Mouse (Mus musculus): Measurements from ENCODE around the gene Cfap97. TPM values are rescaled to one million over a fixed set of nuclear protein-coding genes. Genes with fewer than 3 reads are reported as not detected.
A peak's percentile ranks its signal among the peaks of the same experiment; 100 is the strongest.

The Cfap97 gene
- polyA plus RNA-seq, 1 experiment from 2014 or later: 25.1 TPM

DNA sequence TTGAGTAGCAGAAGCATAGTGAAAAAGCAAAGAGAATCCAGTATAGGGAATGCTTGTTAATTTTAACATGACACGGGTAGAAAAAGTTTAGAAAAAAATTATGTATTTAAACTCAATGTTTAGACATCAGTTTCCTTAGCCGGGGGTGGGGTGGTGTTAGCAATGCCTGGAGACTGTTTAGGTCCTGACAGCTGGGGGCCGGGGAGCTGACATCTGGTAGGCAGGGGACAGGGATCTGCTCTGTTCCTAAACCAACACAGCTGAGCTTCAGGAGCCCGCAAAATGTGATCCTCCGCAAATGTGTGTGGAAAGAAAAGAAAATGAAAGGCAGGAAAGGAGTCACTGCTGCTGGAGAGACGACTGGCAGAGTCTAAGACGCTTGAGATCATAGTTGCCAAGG is 91.4 kb downstream of the Cfap97 start:
- H3K27ac ChIP-seq (replicated peaks): no peak overlapping the region
- H3K9me3 ChIP-seq: no peaks in the 10 kb centered on the region
- H3K4me3 ChIP-seq: no peak overlapping the region
- 27% methylated on average over 7 of the region's 7 CpGs for WGBS
- peaks cover 57% of the 10 kb centered on the region for H3K27me3 ChIP-seq (replicated peaks; ENCODE audit: low read depth, poor library complexity, severe bottlenecking)
- no peaks in the 10 kb centered on the region for H3K36me3 ChIP-seq (replicated peaks)
- DNase-seq (ENCODE audit: low spot score): peak; percentile 55
- peaks cover 13% of the 10 kb centered on the region for H3K4me1 ChIP-seq

Small RNA genes lying within 50 kb of the gene (microRNA-seq; reads per million reads assigned to microRNA genes)
- not detected for gene Gm23812

Other genes starting within 250 kb of the Cfap97 start
- 0.08 TPM in 1 of 2 replicates, not detected in the other for gene Ccdc110, start 217.2 kb upstream of the Cfap97 start, polyA plus RNA-seq (2016; fragmentation: Nextera tagmentation; extraction: Ambion mirVana)
- 3.7 and 3.8 TPM in 2 replicates for gene 1700029J07Rik, start 176.5 kb upstream of the Cfap97 start, polyA plus RNA-seq (2016; fragmentation: Nextera tagmentation; extraction: Ambion mirVana)
- 58.9 and 67.5 TPM in 2 replicates for gene Ufsp2, start 176.2 kb upstream of the Cfap97 start, polyA plus RNA-seq (2016; fragmentation: Nextera tagmentation; extraction: Ambion mirVana)
- 0.14 and 0.20 TPM in 2 replicates for gene Lrp2bp, start 152.5 kb upstream of the Cfap97 start, polyA plus RNA-seq (2016; fragmentation: Nextera tagmentation; extraction: Ambion mirVana)
- gene Ankrd37, start 146.1 kb upstream of the Cfap97 start, polyA plus RNA-seq (2016; fragmentation: Nextera tagmentation; extraction: Ambion mirVana): 17.9 and 18.7 TPM in 2 replicates
- 3.0 and 4.1 TPM in 2 replicates for gene Snx25, start 388 bp downstream of the Cfap97 start, polyA plus RNA-seq (2016; fragmentation: Nextera tagmentation; extraction: Ambion mirVana)
- 543 and 574 TPM in 2 replicates for gene Slc25a4, start 59.5 kb downstream of the Cfap97 start, polyA plus RNA-seq (2016; fragmentation: Nextera tagmentation; extraction: Ambion mirVana)
- gene Helt, start 142.9 kb downstream of the Cfap97 start, polyA plus RNA-seq (2016; fragmentation: Nextera tagmentation; extraction: Ambion mirVana): 0.36 and 0.64 TPM in 2 replicates